Mouse (Mus musculus) frontal cortex, adult (tissue): Measurements from ENCODE around the gene Trp53i11.

Experiments
- ATAC-seq: cut with Nextera tagmentation; 2 replicates; pipeline ENCODE4 v1.9.2; 2017; ENCODE audit warnings: mild to moderate bottlenecking, moderate library complexity, mixed read lengths; ENCODE audit not compliant: low TSS enrichment

Trp53i11 gene

DNA sequence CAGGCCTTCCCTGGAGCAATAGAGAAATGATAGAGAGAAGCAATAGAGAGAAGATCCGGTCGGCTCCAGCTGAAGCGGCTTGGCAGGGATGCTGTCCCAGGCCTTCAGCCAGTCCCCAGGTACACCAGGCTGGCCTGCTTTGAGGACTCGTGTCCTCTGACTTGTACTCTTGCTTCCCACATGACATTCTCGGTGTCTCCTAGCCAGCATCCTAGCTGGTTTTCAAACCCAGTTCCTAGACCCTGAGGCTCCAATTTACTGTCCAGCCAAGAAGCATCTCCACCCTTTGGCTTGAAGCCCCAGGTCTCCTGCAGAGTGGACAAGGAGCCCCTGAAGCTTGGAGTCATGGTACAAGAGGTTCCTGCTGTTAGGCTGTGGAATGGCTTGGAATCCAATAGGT is 54.8 kb downstream of the Trp53i11 start:
- no peak for ATAC-seq

GRCm38 (mm10) chr2:93243439-93244089 is 56.2 kb downstream of the Trp53i11 start:
- no peak for ATAC-seq

- ATAC-seq: no peak
Measured at GRCm38 (mm10) chr2:93244090-93244443, 56.7 kb downstream of the Trp53i11 start.

DNA sequence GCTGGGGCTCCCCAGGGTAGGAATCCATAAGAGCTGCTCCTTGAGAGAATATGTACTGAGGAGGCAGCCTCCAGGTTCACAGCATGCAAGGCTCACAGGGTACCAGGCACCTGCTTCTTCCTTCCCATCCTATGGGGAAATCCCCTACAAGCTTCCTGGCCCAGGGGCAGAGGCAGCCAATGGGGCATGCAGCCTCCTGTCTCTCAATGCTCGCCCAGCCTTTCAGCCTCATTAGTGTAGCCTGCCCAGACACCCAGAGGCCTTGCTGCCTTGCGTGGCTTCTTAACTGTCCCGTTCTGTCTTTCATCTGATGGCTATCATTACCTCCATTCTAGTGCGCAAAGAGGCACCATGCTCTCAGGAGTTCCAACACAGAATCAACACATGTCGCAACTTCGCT is 61.7 kb downstream of the Trp53i11 start:
- no peak for ATAC-seq

GRCm38 (mm10) chr2:93250611-93251010 is 63.3 kb downstream of the Trp53i11 start:
- no peak for ATAC-seq
